Mouse (Mus musculus) cerebellum, adult 8-10 months (tissue): ENCODE measurements around the gene Sema4c.

Experiments
- DNase-seq: peaks from one replicate; pipeline ENCODE4 v3.0.0; 2022

Gene Sema4c

GRCm38 (mm10) chr1:36576991-36577675 is 19.0 kb upstream of the Sema4c start:
- no peak for DNase-seq

GRCm38 (mm10) chr1:36575347-36575746 is 17.2 kb upstream of the Sema4c start:
- no peak for DNase-seq

- DNase-seq: no peak
These were observed 16.2 kb upstream of the Sema4c start for GRCm38 (mm10) chr1:36574196-36574955.

- no peak for DNase-seq
These were observed 15.4 kb upstream of the Sema4c start for GRCm38 (mm10) chr1:36573524-36573923.

- DNase-seq: no peak
These were observed 14.6 kb upstream of the Sema4c start for GRCm38 (mm10) chr1:36572709-36573108.

- no peak for DNase-seq
These were observed 14.1 kb upstream of the Sema4c start for GRCm38 (mm10) chr1:36572140-36572700.

- DNase-seq: no peak
These were observed 13.5 kb upstream of the Sema4c start for GRCm38 (mm10) chr1:36571627-36572026.

GRCm38 (mm10) chr1:36570320-36570719 is 12.2 kb upstream of the Sema4c start:
- no peak for DNase-seq

- DNase-seq: no peak
These were observed 11.6 kb upstream of the Sema4c start for GRCm38 (mm10) chr1:36569694-36570276.

- no peak for DNase-seq
These were observed 10.6 kb upstream of the Sema4c start for GRCm38 (mm10) chr1:36568776-36569175.

- DNase-seq: no peak
These were observed 9.9 kb upstream of the Sema4c start for GRCm38 (mm10) chr1:36567818-36568603.

- no peak for DNase-seq
These were observed 8.3 kb upstream of the Sema4c start for GRCm38 (mm10) chr1:36566425-36566824.

GRCm38 (mm10) chr1:36564101-36564500 is 6.0 kb upstream of the Sema4c start:
- no peak for DNase-seq

GRCm38 (mm10) chr1:36563632-36564031 is 5.5 kb upstream of the Sema4c start:
- DNase-seq: no peak

GRCm38 (mm10) chr1:36563197-36563596 is 5.0 kb upstream of the Sema4c start:
- DNase-seq: no peak

- DNase-seq: no peak
These were observed 4.2 kb upstream of the Sema4c start for GRCm38 (mm10) chr1:36562388-36562787.

- DNase-seq: no peak
These were observed 2.8 kb upstream of the Sema4c start for GRCm38 (mm10) chr1:36560903-36561302.

- no peak for DNase-seq
These were observed 1.7 kb upstream of the Sema4c start for GRCm38 (mm10) chr1:36559888-36560287.

GRCm38 (mm10) chr1:36559256-36559655 is 1.1 kb upstream of the Sema4c start:
- no peak for DNase-seq

- DNase-seq: peak; percentile 73
These were observed 615 bp downstream of the Sema4c start for GRCm38 (mm10) chr1:36557457-36558011.

GRCm38 (mm10) chr1:36556553-36557456 is 1.3 kb downstream of the Sema4c start:
- peak; percentile 95 for DNase-seq
